Mouse (Mus musculus) megakaryocyte, adult 5-6 weeks (primary cell): ENCODE data around the gene Olfr49. TPM values are rescaled to one million over a fixed set of nuclear protein-coding genes. Genes with fewer than 3 reads are reported as not detected.

Experiments used
- ATAC-seq: 2 replicates; pipeline ENCODE4 v1.8.0; 2016; ENCODE audit warnings: mild to moderate bottlenecking, inconsistent platforms; ENCODE audit not compliant: poor library complexity, severe bottlenecking
- total RNA-seq, 2 experiments: library from RNA; stranded (forward) in 1 of 2; stranded (reverse) in 1 of 2; fragments of 153-499, 151-499 nt in 1 of 2; fragments of 221-1000, 200-1000 nt in 1 of 2; gene quantifications; 2 replicates each; pipeline versions ENCODE4 v1.2.3 to v1.2.4; 2015 to 2017

Gene Olfr49
- total RNA-seq (2015) (not detected in 2 replicates), total RNA-seq (2017) (0.11 TPM in 1 of 2 replicates, not detected in the other)

DNA sequence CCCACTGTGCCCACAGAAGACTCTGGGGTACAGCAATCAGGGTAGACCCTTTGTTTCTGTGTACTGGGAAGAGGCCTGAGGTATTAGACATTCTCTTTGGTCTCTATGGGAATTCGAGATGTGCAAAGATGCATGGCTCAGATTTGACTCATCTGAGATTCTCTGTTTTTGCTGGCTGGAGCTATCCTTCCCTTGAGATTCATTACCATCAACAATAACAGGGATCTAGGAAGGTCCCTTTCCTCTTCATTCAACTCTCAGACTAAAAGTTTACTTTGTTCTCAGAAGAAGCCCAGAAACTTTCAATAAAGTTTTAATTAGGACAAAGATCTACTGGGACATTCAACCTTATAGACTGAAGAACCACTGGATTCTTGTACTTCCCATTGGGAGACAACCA, at the start of gene Olfr49:
Olfr49 (minus strand) TSS at position 101 of the 400 bp plus-strand sequence.
- ATAC-seq: no peak

DNA sequence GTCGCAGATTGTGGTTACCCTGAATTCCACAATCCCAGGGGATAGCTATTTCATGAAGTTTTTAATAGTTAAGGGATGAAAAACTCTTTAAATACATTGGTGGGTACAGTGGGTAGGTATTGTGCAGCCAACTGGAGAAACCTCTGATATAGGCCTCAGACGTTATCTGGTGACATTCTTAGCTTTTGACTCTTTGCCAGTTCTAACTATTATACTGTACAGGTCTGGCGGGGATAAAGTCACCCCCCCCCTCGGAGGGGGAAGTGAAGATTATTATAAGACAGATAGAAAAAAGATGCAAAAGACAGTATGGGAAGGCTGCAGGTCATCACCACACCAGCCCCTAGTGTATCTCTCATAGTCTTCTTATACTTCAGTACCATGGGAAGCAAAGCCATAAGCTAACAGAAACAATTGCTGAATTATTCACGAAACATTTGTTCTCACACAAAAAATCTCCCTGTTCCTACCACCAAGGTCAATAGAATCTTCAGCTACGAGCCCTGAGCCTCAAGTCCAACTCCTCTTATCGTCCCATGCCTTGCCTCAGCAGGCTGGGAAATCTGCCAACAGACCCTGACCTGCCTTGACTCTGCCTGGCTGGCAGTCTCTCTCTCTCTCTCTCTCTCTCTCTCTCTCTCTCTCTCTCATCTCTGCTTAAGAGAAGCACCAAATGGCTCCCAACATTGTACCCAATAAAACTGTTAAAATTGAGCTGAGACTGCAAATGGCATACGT, 48.9 kb upstream of the Olfr49 start:
- no peak for ATAC-seq

DNA sequence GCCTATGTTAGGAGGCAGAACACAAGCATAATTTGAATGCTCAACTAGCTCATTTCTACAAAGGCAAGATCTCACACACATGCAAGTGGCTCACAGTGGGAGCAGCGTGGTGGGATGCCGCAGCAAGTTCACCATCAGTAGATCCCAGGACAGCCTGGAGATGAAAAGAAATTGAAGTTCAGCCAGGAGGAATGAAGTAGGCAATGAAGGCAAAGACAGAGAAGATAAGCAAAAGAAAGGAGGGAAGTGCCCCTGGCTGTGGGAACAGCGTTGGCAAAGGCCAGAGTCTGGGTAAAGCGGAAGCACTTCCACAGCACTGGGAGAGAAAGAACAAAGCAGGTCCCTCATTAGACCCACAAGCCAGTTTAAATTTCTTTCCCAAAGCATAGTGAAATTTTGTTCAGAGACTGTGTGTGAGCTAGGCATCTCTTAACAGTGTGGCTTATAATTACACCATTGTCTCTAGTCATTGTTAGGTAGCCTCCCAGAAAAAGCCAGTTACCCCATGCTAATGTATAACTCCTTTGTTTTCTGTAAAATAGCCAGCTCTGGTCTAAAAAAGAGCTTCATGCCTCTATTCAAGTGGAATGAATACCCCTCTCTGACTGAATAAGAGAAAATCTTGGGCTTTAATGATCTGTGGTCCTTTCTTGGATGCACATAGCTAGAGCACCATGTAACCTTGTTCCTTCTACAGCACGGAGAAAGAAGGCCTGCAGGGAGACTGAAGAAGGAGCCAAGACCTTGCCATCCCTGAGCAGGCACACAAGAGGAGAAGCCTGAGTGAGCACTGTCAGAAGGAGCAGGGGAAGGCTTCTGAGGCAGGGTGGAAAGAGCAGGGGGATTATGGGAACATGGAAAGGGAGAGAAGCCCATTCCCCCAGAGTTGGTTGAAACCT, 47.7 kb upstream of the Olfr49 start:
- no peak for ATAC-seq

DNA sequence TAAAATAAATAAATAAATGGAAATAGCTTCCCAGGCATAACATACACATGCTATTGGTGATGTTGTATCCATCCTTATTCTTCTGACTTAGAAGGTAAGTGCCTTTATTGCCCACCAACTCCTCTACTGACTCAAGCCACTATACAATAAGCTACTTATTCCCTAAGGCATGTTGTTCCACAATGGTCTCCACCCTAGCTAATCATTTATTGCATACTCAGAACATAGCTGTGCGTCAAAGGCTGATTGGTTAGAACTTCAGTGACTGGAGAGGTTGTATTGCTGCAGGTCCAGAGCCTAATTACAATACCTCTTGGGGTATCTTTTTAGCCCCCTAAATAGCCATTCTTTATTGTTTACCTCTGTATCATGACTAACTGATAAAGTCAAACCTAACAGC, 46.4 kb upstream of the Olfr49 start:
- ATAC-seq: no peak

DNA sequence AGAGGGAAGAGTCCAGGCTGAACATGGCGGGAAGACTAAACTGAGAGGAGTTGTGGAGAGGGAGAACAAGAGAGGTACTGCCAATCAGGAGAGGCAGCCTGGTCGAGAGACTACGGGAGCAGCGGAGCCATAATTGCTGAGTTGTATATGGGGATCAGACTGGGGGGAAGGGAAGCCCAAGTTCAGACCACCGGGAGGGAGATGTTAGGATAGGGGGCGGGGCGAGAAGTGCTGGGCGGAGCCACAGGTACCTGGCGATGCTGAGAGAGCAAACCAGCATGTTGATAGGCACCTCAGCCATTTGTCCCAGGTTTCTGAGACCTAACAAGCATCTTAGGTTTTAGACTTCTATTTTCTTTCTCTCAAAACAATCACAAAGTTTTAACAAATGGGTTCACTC, 44.5 kb upstream of the Olfr49 start:
- no peak for ATAC-seq

DNA sequence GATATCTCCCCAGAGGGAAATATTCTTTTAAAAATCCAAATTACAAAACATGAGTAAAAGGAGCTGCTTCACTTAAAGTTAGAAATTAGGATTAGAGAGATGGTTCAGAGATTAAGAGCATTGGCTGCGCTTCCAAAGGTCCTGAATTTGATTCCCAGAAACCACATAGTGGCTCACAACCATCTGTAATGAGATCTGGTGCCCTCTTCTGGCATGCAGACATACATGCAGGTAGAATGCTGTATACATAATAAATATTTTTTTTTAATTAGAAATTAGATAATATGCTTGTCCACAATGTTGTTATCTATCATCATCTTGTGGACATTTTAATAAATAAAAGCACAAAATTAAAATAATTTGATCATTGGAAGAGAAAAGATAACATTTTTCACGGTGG, 43.8 kb upstream of the Olfr49 start:
- no peak for ATAC-seq

DNA sequence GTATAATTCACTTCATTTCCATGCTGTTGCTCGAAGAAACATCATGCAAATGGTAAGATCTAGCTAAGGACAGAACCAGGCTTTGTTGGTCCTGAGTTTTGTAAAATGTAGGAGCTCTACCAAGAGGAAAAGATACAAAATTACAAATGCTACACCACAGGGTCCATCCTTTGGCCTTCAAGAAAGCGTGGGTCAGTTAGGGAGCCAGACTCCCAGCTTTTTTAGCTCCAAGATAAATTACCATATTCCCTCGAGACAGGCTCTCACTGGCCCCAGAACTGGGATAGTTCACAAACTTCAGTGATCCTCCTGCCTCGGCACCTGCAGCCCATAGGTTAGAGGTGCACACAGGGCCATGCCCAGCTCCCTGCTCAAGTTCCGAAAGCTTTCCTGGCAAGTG, 39.7 kb upstream of the Olfr49 start:
- ATAC-seq: no peak

DNA sequence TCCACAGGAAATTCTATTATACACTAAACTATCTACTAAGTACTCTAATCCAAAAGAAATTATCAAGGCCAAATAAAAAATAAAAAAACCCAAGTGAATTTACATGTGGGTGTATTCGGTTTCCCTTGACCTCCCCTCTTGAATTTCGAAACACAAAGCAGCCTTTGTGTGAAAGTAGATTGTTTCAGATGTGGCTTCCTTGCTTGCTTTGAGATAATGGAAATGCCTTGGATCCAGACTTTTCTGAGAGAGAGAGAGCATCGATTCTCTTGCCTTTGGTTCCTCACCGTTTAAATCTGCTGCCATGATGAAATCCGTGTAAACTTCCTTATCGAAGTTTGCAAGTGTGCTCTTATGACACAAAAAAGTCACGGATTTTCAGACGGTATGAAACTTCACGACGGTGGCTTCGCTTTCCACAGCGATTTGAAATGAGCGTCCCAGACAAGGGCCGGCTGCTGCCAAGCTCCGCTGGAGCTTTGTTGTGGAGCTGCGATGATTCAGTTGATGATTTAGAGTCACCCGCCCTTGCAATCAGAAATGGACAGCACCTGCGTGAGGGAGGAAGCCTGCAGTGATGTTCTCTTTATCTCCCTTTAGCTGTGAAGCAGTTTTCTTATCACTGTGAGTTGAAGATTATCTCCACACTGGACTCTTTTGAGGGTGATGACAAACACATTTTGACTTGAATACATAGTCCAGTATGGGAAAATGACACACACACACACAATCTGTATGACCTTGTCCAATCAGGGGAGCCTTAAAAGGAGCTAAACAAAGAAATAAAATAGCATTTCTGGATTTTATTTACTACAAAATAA, 37.0 kb upstream of the Olfr49 start:
- ATAC-seq: no peak

DNA sequence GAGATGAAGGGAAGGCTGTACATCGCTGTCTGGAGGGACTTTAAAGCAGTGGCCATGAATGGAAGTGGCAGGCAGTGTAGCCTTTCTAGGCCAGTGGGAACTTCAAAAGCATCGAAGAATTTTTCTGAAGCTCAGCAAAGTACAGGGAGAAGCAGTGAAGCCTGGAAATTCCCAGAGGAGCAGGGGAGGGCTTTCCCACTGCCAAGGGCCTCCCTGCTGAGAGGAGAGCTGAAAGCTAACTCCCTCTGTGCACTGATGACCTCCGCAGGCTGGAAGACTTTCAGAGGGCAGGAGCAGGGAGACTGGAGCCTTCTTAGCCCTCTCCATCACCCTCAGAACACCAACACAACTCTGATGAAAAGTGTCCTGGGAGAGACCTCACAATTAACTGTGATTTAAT, 27.0 kb upstream of the Olfr49 start:
- ATAC-seq: no peak

DNA sequence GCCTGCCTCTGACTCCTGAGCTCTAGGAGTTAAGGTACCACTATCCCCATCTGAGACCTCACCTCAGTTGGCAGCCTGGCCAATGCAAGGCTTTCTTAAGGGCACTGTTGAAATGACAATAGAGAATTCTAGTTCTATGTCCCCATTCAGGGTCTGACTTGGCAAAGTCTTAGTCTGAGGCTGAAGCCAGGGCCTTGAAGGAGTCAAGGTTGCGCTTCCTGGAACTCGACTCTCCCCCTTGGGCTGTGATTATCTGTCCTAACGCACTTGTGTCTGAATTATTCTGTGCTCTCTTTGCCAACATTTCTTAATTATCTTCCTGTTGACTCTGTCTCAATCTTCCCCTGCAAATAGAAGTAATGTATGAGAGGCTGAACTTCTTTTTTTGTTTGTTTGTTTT, 15.9 kb upstream of the Olfr49 start:
- no peak for ATAC-seq

DNA sequence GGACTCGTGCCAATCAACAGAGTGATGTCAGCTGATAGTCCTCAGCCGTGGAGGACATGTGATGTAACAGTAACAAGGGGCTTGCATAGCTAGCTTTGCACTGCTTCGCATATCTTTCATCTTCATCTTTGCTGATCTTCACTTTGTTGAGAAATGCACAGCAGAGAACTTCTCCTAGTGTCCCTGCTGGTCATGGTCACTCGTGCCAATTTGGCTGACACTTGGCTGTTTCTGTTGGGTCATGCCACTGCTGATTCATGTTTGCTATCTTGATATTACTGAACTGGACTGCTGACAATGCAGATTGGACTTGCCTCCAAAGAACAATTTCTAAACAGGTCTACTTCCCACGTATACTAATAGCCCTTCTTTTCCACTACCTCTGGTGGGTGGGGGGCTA, 15.4 kb upstream of the Olfr49 start:
- no peak for ATAC-seq

DNA sequence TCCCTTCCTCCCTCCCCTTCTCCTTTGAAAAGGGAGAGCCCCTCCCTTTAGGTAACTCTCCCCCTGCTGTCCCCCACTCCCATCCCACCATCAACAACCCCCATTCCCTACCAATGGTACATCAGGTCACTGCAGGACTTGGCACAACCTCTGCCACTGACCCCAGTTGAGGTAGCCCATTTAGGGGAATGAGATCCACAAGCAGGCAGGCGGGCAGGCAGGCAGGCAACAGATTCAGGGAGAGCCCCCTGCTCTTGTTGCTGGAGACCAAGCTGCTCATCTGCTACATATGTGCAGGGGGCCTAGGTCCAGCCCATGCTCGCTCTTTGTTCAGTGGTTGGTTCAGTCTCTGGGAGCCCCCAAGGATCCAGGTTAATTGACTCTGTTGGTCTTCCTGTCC, 8.3 kb downstream of the Olfr49 start:
- ATAC-seq: no peak

DNA sequence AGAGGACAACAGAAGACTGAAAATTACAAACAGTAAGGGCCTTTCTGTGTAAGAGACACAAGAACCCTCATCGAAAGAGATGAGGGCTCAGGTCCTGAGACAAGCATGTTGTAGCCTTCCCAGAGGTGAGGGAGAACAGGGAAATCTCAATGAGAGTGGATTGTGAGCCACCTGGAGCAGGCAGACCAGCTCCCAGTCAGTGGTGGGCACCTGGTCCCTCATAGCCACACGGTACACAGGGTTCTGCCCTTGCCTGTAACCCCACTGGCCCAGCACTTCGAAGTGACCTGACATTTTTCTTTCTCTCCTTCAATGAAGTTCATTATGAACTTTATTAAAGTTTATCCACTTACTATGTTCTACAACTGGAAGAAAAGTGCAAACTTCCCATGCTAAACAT, 12.0 kb downstream of the Olfr49 start:
- no peak for ATAC-seq

DNA sequence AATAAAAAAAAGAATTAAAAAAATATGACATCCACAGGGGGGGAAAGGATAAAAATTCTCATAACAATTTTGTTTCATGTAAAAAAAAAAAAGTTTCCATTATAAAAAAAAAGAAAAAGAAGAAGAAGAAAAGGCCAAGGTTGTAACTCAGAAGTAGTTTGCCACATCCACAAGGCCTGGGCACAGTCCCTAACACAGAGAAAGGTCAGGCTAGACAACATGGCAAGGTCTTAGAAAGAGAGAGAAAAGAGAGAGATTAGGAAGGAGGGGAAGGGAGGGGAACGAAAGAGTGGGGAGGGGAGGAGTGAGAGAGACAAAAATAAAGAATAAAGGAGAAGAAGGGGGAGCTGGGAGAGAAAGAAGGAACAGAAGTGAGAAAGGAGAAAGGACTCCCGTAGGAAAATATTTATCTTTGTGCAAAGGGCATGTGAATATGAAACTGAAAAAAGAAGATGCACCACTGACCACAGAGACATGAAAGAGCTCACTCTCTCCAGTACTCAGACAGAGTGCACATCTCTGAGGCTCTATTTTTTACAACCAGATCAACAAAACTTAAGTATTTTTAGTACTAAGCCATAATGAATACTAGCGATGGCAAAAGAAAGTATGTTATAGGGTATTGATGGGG, 12.6 kb downstream of the Olfr49 start:
- ATAC-seq: no peak

DNA sequence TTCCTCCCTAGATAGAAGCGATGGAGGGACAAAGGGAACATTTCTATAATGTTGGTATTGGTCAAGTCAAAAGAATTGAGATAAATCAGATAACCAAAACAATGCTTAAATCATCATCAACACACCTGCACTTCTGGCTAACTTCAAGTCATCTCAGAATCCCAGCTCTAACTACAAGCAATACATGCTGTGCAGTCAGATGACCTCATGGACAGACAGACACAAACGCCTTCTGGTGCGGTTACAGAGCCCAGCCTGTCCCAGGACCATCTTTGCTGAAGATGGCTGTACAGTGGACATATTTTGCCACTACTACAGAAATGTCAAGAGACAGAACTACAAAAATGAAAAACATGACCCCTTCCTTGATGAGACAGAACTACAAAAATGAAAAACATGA, 14.3 kb downstream of the Olfr49 start:
- no peak for ATAC-seq

DNA sequence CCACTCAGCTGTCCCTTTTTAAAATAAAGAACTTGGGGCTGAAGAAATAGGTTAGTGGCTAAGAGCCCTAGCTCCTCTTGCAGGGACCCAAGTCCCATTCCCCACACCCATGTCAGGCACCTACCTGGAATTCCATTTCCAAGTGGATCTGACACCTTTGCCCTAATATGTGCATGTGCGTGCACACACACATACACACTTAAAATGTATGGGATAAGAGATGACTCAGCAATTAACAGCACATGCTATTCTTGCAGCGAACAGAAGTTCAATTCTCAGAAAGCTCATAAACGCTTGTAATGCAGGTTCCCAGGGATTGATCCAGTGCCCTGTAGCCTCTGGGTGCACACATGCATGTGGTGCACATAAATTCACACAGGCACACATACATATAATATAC, 15.2 kb downstream of the Olfr49 start:
- no peak for ATAC-seq

DNA sequence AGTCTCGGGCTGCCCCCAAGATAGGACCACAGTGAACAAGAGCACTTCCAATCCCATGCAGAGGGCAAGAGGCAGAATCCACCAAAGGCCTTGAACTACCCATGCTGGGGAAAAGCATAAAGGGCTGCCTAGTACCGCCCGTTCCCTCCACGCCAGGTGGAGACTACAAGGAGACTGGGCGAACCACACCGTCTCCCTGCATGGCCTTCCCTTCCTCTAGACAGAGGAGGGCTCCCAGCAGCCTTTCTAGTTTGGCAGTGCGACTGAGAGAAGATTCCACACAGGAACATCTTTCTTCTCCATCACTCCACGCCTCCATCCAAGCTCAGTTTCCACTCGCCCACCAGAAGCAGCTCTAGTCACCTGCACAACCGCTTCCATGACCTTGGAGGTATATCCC, 16.8 kb downstream of the Olfr49 start:
- no peak for ATAC-seq

DNA sequence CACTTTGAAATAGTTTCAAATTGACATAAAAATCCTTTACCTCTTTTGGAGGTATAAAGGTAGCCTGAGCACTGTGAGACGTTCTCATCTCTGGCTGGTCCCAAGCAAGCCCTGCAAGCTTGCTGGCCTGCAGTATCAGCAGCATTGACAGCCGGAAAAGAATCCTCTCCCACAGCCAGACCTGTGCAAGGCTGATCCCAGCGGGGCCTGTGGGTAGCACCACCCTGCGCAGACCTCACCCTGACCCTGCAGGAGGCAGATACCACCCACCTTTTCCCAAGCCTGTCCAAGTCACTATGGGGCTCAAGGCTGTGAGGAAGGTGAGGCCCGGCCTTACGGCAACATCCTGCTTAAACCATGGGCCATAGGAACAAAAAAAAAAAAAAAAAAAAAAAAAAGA, 18.8 kb downstream of the Olfr49 start:
- ATAC-seq: no peak

DNA sequence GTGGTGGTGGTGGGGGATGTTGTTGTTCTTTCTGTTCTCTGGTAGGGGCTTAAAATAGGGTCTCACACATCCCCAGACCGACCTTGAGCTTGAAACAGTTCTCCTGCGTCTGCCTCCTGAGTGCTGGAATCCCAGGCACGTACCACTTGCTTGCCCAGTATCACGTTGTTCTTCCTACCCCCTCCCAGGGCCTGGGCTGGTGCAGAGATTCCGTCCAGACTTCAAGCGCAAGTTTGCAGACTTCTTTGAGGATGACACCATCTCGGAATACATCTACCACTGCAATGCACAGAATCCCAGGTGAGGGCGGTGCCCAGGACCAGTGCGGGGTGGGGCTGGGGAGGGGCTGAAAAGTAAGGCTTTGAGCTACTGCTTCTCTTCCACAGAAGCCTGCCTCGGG, 19.6 kb downstream of the Olfr49 start:
- ATAC-seq: no peak

DNA sequence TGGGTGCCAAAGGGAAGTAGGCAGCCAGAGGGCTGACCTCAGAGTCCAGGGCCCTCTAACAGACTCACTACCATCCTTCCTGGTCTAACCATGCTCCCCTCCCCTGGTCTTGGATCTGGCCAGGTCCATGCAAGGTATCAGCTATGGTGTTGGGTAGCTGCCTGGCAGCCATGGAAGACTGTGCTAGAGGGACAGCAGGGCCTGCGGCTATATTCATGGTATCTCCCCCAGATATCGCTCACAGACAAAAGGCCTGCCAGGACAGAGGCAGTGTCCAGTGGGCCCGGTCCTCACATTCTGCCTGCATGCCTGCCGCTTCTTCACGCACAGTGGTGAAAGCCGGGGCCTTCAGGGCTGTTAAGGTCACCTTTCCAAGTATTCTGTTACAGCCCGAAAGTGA, 20.5 kb downstream of the Olfr49 start:
- ATAC-seq: no peak

DNA sequence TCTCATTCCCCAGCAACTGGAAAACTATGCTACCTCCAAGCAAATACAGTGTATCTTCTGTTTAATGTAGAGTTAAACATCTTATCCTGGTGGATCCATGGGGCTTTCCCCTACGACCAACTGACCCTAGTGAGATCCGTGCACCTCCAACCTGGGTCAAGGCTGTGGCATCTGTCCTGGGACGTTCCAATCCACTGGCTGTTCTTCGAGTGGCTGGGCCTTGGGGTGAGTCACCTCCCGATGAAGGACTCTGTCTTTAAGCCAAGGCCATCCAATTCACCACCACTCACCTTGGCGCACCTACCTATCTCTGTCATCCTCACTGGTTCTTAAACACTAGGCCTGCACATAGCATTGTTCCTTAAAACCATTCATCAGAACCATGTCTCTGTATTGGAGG, 21.6 kb downstream of the Olfr49 start:
- ATAC-seq: no peak
